Comparison of ENCODE assay signal across 10 mouse cellular contexts in the genomic region with DNA sequence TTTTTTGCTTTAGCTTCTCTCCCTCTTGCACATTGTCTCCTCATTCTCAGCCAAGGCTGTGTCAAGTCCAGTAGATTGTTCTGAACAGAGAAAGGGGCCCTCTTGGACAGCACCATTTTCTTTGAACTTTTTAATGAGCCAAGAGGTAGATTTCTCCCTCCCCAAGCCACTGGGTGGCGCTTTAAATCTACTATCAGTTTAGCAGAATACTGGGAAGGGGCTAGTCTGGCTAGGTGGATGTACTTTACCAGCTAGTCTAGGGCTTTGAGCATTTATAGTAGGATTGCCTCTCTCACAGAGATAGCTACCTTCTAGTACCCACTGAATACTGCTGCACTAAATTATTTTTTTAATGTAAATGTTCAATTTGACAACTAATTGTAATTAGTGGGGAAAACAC. TPM values are rescaled to one million over a fixed set of nuclear protein-coding genes. Genes with fewer than 3 reads are reported as not detected.
DNase-seq lines count a peak whose midpoint lies in the region; ATAC-seq and TF ChIP-seq lines count a peak whose summit lies in the region.
"Had no signal": no experiment of that assay in that cellular context is flagged by ENCODE, and none has a peak within 500 bp of the region (broad histone marks: within the 10 kb centered on the region; RNA-seq: fewer than 3 reads in every experiment).

No protein-coding gene starts in this region.

- no peaks in the 10 kb centered on the region for H3K36me3 ChIP-seq in heart, adult 2 months (ENCODE audit: control insufficient read depth, insufficient read depth, low read length)
- no peaks in the 10 kb centered on the region for H3K36me3 ChIP-seq in hindbrain, postnatal 0 days (ENCODE audit: insufficient read depth, low read length)

- DNase-seq in heart, adult 2 months = no peak
- DNase-seq in heart, adult 9 months (ENCODE audit: low spot score in 2 of 2) = no peak
- peak; percentile 37 for DNase-seq in thymus, postnatal 4 days
- DNase-seq in thymus, postnatal 25 days = no peak
- peak; percentile 88 for DNase-seq in hindbrain, postnatal 0 days (ENCODE audit: low spot score)
- DNase-seq in yolk sac, embryonic 10.5 days (ENCODE audit: low spot score) = no peak

- no peaks in the 10 kb centered on the region for H3K79me2 ChIP-seq in heart, adult 2 months (replicated peaks; ENCODE audit: control insufficient read depth, insufficient read depth, low read length)

- no peaks in the 10 kb centered on the region for H3K9me3 ChIP-seq in hindbrain, postnatal 0 days (ENCODE audit: low read length)
- H3K9me3 ChIP-seq: G1E had no signal

- WGBS in heart, adult 2 months = 7% methylated on average over 1 of the region's 1 CpGs
- 3% methylated on average over 1 of the region's 1 CpGs for WGBS in hindbrain, postnatal 0 days

- TF ChIP-seq CTCF in heart, adult 2 months (IDR thresholded peaks at IDR 0.05) = peak; percentile 54
- TF ChIP-seq CTCF in hindbrain, postnatal 0 days (IDR thresholded peaks at IDR 0.05; ENCODE audit: low read depth) = peak; percentile 69

- no peak overlapping the region for H3K27ac ChIP-seq in heart, adult 2 months
- no peak overlapping the region for H3K27ac ChIP-seq in hindbrain, postnatal 0 days

- H3K9ac ChIP-seq in heart, adult 2 months (ENCODE audit: low read depth, low read length) = no peak overlapping the region
- no peak overlapping the region for H3K9ac ChIP-seq in hindbrain, postnatal 0 days (replicated peaks; ENCODE audit: low read length)

- TF ChIP-seq EP300 in heart, adult 2 months (IDR thresholded peaks at IDR 0.05; ENCODE audit: insufficient read depth, low read depth, low read length) = no peak

- intact Hi-C loops in heart, adult 2 months (cut with DNase I) = no loop called here

- no peak for TF ChIP-seq POLR2A in heart, adult 2 months (IDR thresholded peaks at IDR 0.05; ENCODE audit: insufficient read depth, low read depth, low read length)

- H3K4me1 ChIP-seq in heart, adult 2 months (ENCODE audit: control insufficient read depth, insufficient read depth, low read length) = no peaks in the 10 kb centered on the region
- peaks cover 5% of the 10 kb centered on the region; the same call in 1 of the 2 replicates for H3K4me1 ChIP-seq in hindbrain, postnatal 0 days (ENCODE audit: insufficient read depth, low read length)

- H3K4me2 ChIP-seq in hindbrain, postnatal 0 days (ENCODE audit: low read depth, low read length) = no peak overlapping the region

- H3K4me3 ChIP-seq in heart, adult 2 months = no peak overlapping the region
- H3K4me3 ChIP-seq in hindbrain, postnatal 0 days (ENCODE audit: low read length) = no peak overlapping the region

- H3K27me3 ChIP-seq in heart, adult 2 months (ENCODE audit: control insufficient read depth, insufficient read depth, low read length) = no peaks in the 10 kb centered on the region
- no peaks in the 10 kb centered on the region for H3K27me3 ChIP-seq in hindbrain, postnatal 0 days (ENCODE audit: insufficient read depth, low read length)

- ATAC-seq in hindbrain, postnatal 0 days = peak; percentile 66
- ATAC-seq in erythroid progenitor cell, adult 5-6 weeks (replicated peaks; ENCODE audit: low FRiP score, poor library complexity, severe bottlenecking) = no peak
- ATAC-seq in activated CD4-positive, CD25-positive, alpha-beta regulatory T cell, adult 4 months = no peak

RNA-seq across cellular contexts. Expression of a gene that starts 20.3 kb away (rescaled TPM):
- 1 to 10 TPM in 1 of 2 experiments, under 1 TPM in 1; 0.99 to 1.0 TPM for total RNA-seq in heart, adult 2 months (2021)
- 2.2 and 2.8 TPM in 2 replicates for polyA plus RNA-seq in heart, adult 2 months (2012; rRNA removed)
- total RNA-seq in hindbrain, postnatal 0 days (2014; rRNA removed) = 116 and 127 TPM in 2 replicates
- 67.2 and 67.6 TPM in 2 replicates for polyA plus RNA-seq in hindbrain, postnatal 0 days (2015; fragmentation: Nextera tagmentation; extraction: Ambion mirVana)
- total RNA-seq in erythroid progenitor cell, adult 5-6 weeks (2015; ENCODE audit: low replicate concordance) = 1.1 and 13.8 TPM in 2 replicates
- total RNA-seq in erythroid progenitor cell, adult 5-6 weeks (2017; ENCODE audit: low replicate concordance) = 1.2 and 2.2 TPM in 2 replicates
- 1 to 10 TPM; 2.5 to 4.2 TPM for polyA plus RNA-seq in activated CD4-positive, CD25-positive, alpha-beta regulatory T cell, adult 4 months (2017; shearing (Covaris generic))

RNA-seq across cellular contexts. Expression of a gene that starts 28.9 kb away (rescaled TPM):
- total RNA-seq in heart, adult 2 months (2021) = 1 to 10 TPM; 3.6 to 4.2 TPM
- polyA plus RNA-seq in heart, adult 2 months (2012; rRNA removed) = 4.0 and 4.3 TPM in 2 replicates
- total RNA-seq in hindbrain, postnatal 0 days (2014; rRNA removed) = 4.7 and 5.5 TPM in 2 replicates
- 2.5 TPM in 2 replicates for polyA plus RNA-seq in hindbrain, postnatal 0 days (2015; fragmentation: Nextera tagmentation; extraction: Ambion mirVana)
- 22.2 and 30.6 TPM in 2 replicates for total RNA-seq in erythroid progenitor cell, adult 5-6 weeks (2015; ENCODE audit: low replicate concordance)
- total RNA-seq in erythroid progenitor cell, adult 5-6 weeks (2017; ENCODE audit: low replicate concordance) = 12.6 and 13.2 TPM in 2 replicates
- polyA plus RNA-seq in activated CD4-positive, CD25-positive, alpha-beta regulatory T cell, adult 4 months (2017; shearing (Covaris generic)) = 10 to 100 TPM; 65.6 to 80.2 TPM

RNA-seq across cellular contexts. Expression of a gene that starts 34.2 kb away (rescaled TPM):
- total RNA-seq in heart, adult 2 months (2021) = not detected
- not detected in 2 replicates for polyA plus RNA-seq in heart, adult 2 months (2012; rRNA removed)
- not detected in 2 replicates for total RNA-seq in hindbrain, postnatal 0 days (2014; rRNA removed)
- polyA plus RNA-seq in hindbrain, postnatal 0 days (2015; fragmentation: Nextera tagmentation; extraction: Ambion mirVana) = 2.1 and 2.3 TPM in 2 replicates
- total RNA-seq in erythroid progenitor cell, adult 5-6 weeks (2015; ENCODE audit: low replicate concordance) = not detected in 2 replicates
- not detected in 2 replicates for total RNA-seq in erythroid progenitor cell, adult 5-6 weeks (2017; ENCODE audit: low replicate concordance)
- not detected for polyA plus RNA-seq in activated CD4-positive, CD25-positive, alpha-beta regulatory T cell, adult 4 months (2017; shearing (Covaris generic))
- total RNA-seq: G1E; left cerebral cortex, postnatal 25 days had no signal
- polyA plus RNA-seq: G1E had no signal

RNA-seq across cellular contexts. Expression of a gene that starts 52.2 kb away (rescaled TPM):
- total RNA-seq in heart, adult 2 months (2021) = not detected
- polyA plus RNA-seq in heart, adult 2 months (2012; rRNA removed) = 0.51 and 0.64 TPM in 2 replicates
- not detected in 2 replicates for total RNA-seq in hindbrain, postnatal 0 days (2014; rRNA removed)
- polyA plus RNA-seq in hindbrain, postnatal 0 days (2015; fragmentation: Nextera tagmentation; extraction: Ambion mirVana) = 0.26 and 0.65 TPM in 2 replicates
- total RNA-seq in erythroid progenitor cell, adult 5-6 weeks (2015; ENCODE audit: low replicate concordance) = not detected in 2 replicates
- not detected in 2 replicates for total RNA-seq in erythroid progenitor cell, adult 5-6 weeks (2017; ENCODE audit: low replicate concordance)
- not detected for polyA plus RNA-seq in activated CD4-positive, CD25-positive, alpha-beta regulatory T cell, adult 4 months (2017; shearing (Covaris generic))
- total RNA-seq: G1E had no signal
- polyA plus RNA-seq: G1E had no signal

RNA-seq across cellular contexts. Expression of a gene that starts 55.3 kb away (rescaled TPM):
- total RNA-seq in heart, adult 2 months (2021) = 10 to 100 TPM in 1 of 2 experiments, 1 to 10 TPM in 1; 9.0 to 11.6 TPM
- 3.2 and 5.7 TPM in 2 replicates for polyA plus RNA-seq in heart, adult 2 months (2012; rRNA removed)
- 111 and 122 TPM in 2 replicates for total RNA-seq in hindbrain, postnatal 0 days (2014; rRNA removed)
- polyA plus RNA-seq in hindbrain, postnatal 0 days (2015; fragmentation: Nextera tagmentation; extraction: Ambion mirVana) = 196 and 197 TPM in 2 replicates
- not detected in 2 replicates for total RNA-seq in erythroid progenitor cell, adult 5-6 weeks (2015; ENCODE audit: low replicate concordance)
- not detected in 2 replicates for total RNA-seq in erythroid progenitor cell, adult 5-6 weeks (2017; ENCODE audit: low replicate concordance)
- under 1 TPM in 1 of 2 experiments, not detected in 1; 0.74 TPM for polyA plus RNA-seq in activated CD4-positive, CD25-positive, alpha-beta regulatory T cell, adult 4 months (2017; shearing (Covaris generic))
- total RNA-seq: G1E had no signal
- polyA plus RNA-seq: G1E had no signal

Comparison
In these comparisons a context has a peak if more than half of its experiments do, and no peak if none do; other contexts are left out.
1. DNase-seq: peak in thymus, postnatal 4 days (single experiment) and hindbrain, postnatal 0 days (single experiment); none in heart, adult 2 months (0 of 2), heart, adult 9 months (0 of 2), thymus, postnatal 25 days (single experiment) and yolk sac, embryonic 10.5 days (single experiment).